Mouse (Mus musculus) cerebral cortex, adult 2 months (tissue): Measurements from ENCODE around the gene Cyp2u1.

Source experiments
- WGBS: fragments of 180-500 bp; shearing (Covaris S2); methylation state at CpG from one replicate; pipeline ENCODE4 v1.1.7; 2018; 5-methylcytosine and 5-hydroxymethylcytosine counted together

Gene Cyp2u1

GRCm38 (mm10) chr3:131255399-131255981, 47.5 kb downstream of the Cyp2u1 start:
- 99% methylated on average over 3 of the region's 3 CpGs for WGBS

GRCm38 (mm10) chr3:131254991-131255390, 48.0 kb downstream of the Cyp2u1 start:
- WGBS: 97% methylated on average over 4 of the region's 4 CpGs

- 95% methylated on average over 7 of the region's 7 CpGs for WGBS
These were observed 51.4 kb downstream of the Cyp2u1 start for GRCm38 (mm10) chr3:131251601-131252000.

- 91% methylated on average over 13 of the region's 13 CpGs for whole genome bisulfite sequencing
These were observed 52.0 kb downstream of the Cyp2u1 start for GRCm38 (mm10) chr3:131250978-131251377.

GRCm38 (mm10) chr3:131250283-131250682, 52.7 kb downstream of the Cyp2u1 start:
- WGBS: 66% methylated on average over 2 of the region's 2 CpGs

GRCm38 (mm10) chr3:131248444-131248843, 54.6 kb downstream of the Cyp2u1 start:
- 87% methylated on average over 10 of the region's 10 CpGs for WGBS

GRCm38 (mm10) chr3:131247851-131248250, 55.2 kb downstream of the Cyp2u1 start:
- WGBS: 92% methylated on average over 5 of the region's 5 CpGs

GRCm38 (mm10) chr3:131247447-131247846, 55.6 kb downstream of the Cyp2u1 start:
- WGBS: 91% methylated on average over 6 of the region's 6 CpGs

GRCm38 (mm10) chr3:131246579-131247046, 56.4 kb downstream of the Cyp2u1 start:
- WGBS: 92% methylated on average over 8 of the region's 8 CpGs

- 51% methylated on average over 11 of the region's 11 CpGs for WGBS
These were observed 57.1 kb downstream of the Cyp2u1 start for GRCm38 (mm10) chr3:131245766-131246578.
